Mouse (Mus musculus): ENCODE results near the gene Ssb. TPM values are rescaled to one million over a fixed set of nuclear protein-coding genes. Genes with fewer than 3 reads are reported as not detected.

The Ssb gene
- 129 and 148 TPM in 2 replicates for polyA plus RNA-seq (2012; rRNA removed)

DNA sequence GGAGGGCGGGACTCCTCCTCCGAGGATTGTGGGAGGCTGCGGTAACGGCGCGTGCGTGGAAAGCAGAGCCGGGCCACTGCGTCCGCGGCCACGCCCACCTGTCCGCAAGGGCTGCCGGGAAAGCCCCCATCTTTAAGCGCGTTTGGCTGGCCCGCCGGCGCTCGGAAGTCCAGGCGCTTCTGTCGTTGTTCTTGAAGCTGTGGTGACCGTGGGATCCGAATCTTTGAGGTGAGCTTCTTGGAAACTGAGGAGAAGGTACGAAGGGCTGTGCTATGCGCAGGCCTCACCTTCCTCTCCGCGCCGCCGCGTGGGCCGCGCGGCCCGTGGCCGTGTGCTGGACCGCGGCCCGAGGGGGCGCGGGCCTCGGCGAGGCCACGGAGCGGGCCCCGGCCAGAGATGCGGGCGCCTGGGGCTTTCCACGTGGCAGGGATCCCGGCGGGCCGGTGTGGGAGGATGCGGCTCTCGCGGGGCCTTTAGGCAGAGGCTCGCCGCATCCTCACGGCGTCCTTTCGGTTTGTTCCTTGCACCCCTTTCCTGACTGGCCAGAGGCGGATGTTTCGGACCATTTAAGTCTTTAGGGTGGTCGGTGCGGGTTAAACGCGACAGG is at the start of gene Ssb:
Gene Ssb, plus strand, starts transcription at position 78 of the 607 bp plus-strand sequence.

DNA sequence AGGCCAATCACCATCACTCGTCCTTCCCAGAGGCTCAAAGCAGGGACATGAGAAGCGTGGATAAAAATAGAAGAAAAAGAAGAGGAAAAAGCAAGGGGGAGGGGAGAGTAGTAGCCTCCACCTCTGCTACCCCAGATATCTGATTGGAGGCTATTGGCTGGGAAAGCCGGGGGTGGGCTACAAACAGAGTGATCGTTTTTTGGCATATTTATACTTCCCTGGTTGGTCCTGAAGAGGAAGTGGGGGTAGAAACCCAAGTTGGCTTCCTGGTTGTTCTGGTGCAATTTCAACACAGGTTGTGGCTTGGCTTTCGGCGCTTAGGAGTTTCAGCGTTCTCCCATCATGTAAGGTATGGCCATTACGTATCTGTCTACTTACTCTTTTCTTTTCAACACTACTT is 39.7 kb upstream of the Ssb start, which contains the start of gene Klhl23:
Gene Klhl23, plus strand, starts transcription at position 234 of the 400 bp plus-strand sequence.

DNA sequence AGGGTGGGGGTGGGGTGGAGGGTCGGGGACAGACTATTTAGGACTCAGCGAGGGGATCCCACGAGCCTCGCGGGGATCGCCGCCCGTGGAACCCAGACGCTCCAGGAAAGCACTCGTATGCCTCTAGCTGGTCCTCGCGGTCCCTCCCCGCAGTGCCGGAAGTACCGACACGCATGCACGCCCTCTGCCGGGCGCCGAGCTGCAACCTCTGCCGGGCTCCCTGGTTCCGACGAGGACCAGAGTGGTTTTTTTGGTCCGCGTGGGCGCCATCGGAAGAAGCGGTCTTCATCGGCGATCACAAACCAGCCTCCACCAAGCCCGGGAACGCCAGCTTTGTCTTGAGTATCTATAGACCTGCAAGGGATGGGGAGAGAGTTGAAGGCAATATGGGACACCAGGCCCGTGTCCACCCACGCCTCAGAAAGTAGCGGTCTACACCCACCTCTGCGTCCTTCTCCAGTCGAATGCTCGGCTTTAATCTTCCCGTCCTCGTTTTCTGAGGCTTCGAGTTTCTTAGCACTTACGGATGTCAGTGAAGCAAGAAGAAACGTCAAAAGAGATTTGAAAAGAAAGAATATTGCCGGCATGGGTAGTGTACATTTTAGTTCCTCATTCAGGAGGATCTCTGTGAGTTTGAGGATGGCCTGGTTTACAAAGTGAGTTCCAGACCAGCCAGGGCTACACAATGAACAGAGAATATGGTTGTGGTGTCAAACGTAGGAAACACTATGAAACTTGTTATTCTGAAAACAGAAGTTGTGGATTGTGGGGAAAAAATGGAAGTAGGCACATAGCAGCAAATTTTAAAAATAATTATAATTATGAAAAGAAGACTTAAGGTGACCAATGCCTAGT is 24.3 kb downstream of the Ssb start, which contains the start of gene Mettl5:
Gene Mettl5, minus strand, starts transcription at position 165 of the 855 bp plus-strand sequence.

DNA sequence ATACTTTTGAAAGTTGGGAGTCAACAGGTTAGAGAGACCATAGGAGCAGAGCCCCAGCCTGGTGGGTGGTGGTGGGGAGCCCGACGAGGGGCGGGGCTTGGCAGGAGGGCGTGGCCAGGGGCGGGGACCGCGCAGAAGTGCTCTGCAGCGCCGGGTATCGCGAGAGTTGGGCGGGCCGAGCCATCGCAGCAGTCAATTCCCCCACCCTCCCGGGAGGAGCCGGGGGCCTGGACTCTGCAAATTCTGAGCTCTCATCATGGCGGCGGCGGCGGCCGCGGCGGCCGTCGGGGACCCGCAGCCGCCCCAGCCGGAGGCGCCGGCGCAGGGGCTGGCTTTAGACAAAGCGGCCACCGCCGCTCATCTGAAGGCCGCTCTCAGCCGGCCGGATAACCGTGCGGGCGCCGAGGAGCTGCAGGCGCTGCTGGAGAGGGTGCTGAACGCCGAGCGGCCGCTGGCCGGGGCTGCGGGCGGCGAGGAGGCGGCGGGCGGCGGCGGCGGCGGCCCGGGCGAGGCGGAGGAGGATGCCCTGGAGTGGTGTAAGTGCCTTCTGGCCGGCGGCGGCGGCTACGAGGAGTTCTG is 35.8 kb downstream of the Ssb start, which contains the start of gene Ubr3:
Gene Ubr3, plus strand, starts transcription at position 208 of the 579 bp plus-strand sequence.

Other genes with a start within 250 kb of the Ssb start
- gene Bbs5, start 214.4 kb upstream of the Ssb start, polyA plus RNA-seq (2012; rRNA removed), result 30.8 and 33.9 TPM in 2 replicates
- 0.23 and 2.8 TPM in 2 replicates for gene Klhl41, start 191.4 kb upstream of the Ssb start, polyA plus RNA-seq (2012; rRNA removed)
- gene Fastkd1, start 148.0 kb upstream of the Ssb start, polyA plus RNA-seq (2012; rRNA removed), result 17.6 and 18.5 TPM in 2 replicates
- gene Ppig, start 139.0 kb upstream of the Ssb start, polyA plus RNA-seq (2012; rRNA removed), result 22.1 and 25.2 TPM in 2 replicates
- gene Ccdc173, start 72.0 kb upstream of the Ssb start, polyA plus RNA-seq (2012; rRNA removed), result 2.3 and 2.5 TPM in 2 replicates
- 30.7 and 32.5 TPM in 2 replicates for gene Phospho2, start 71.9 kb upstream of the Ssb start, polyA plus RNA-seq (2012; rRNA removed)
- 67.5 and 71.3 TPM in 2 replicates for gene Klhl23, start 39.6 kb upstream of the Ssb start, polyA plus RNA-seq (2012; rRNA removed)
- 9.6 and 11.5 TPM in 2 replicates for gene Mettl5, start 24.1 kb downstream of the Ssb start, polyA plus RNA-seq (2012; rRNA removed)
- gene Ubr3, start 35.7 kb downstream of the Ssb start, polyA plus RNA-seq (2012; rRNA removed), result 52.5 and 54.8 TPM in 2 replicates
- 1.1 and 1.5 TPM in 2 replicates for gene Myo3b, start 177.6 kb downstream of the Ssb start, polyA plus RNA-seq (2012; rRNA removed)

Measured in central nervous system, embryonic 18 days (tissue).